Mouse (Mus musculus): ENCODE data around the gene Gm9736.
"Not testable (repeated sequence)": the region's sequence is repeated elsewhere in the genome, so short reads cannot be mapped to it uniquely, and the experiment has no call there.

The Gm9736 gene

GRCm38 (mm10) chr10:77724855-77725254 is 26.3 kb downstream of the Gm9736 start:
- DNase-seq, result no peak

- not testable (repeated sequence) for DNase-seq
Observed at GRCm38 (mm10) chr10:77720299-77720698, 30.9 kb downstream of the Gm9736 start, which contains the start of gene Krtap12-1. Krtap12-1 (plus strand) TSS chr10:77720599.

- DNase-seq, result no peak
Observed at GRCm38 (mm10) chr10:77715507-77715906, 35.6 kb downstream of the Gm9736 start, which contains the start of gene Gm10142. Gm10142 (plus strand) TSS chr10:77715807.

GRCm38 (mm10) chr10:77713734-77714133 is 37.4 kb downstream of the Gm9736 start:
- DNase-seq, result no peak

- not testable (repeated sequence) for DNase-seq
Observed at GRCm38 (mm10) chr10:77711157-77711556, 40.0 kb downstream of the Gm9736 start, which contains the start of gene Gm10024. Gm10024 (plus strand) TSS chr10:77711457.

- DNase-seq, result no peak
Observed at GRCm38 (mm10) chr10:77709831-77710230, 41.3 kb downstream of the Gm9736 start.

GRCm38 (mm10) chr10:77706326-77706725 is 44.8 kb downstream of the Gm9736 start, which contains the start of gene Gm10272:
Gm10272 (plus strand) TSS chr10:77706626.
- no peak for DNase-seq

Measured in cerebellum, adult 8-10 months (tissue).